Mouse (Mus musculus): ENCODE data around the gene Krtap4-13. TPM values are rescaled to one million over a fixed set of nuclear protein-coding genes. Genes with fewer than 3 reads are reported as not detected.
"Not testable (repeated sequence)": the region's sequence is repeated elsewhere in the genome, so short reads cannot be mapped to it uniquely, and the experiment has no call there.

Gene Krtap4-13
- polyA plus RNA-seq, 2 experiments = not detected

DNA sequence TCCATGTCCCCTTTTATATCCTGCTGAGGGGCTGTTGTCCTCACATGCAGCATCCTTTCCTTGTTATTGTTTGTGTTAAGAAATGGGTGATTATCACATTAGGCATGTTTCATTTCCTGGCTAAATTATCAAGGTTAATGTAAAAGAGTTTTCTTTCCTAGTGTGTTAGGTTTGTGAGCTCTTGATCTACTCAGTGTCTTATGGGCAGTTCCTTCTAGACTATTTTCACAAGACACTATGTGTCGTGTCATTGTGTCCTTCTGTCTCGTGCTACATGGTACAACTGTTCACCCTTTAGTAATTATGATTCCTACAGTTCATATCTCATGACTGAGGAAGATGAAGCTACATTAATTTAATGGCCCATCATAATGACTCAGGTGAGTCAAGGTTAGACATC, 16.3 kb downstream of the Krtap4-13 start, which contains the start of gene Gm11596:
Gene Gm11596 (minus strand): TSS at position 101 of the 400 bp plus-strand sequence.
- Histone ChIP-seq H3K27ac (no peak within 1 kb of the TSS), H3K9me3 (ENCODE audit: control insufficient read depth, low read length) (no peaks in the 10 kb centered on the region), H3K4me3 (ENCODE audit: insufficient read depth in 1 of 2, low read depth in 2 of 2, low read length in 2 of 2) (no peak within 1 kb of the TSS), H3K9ac (replicated peaks) (no peak within 1 kb of the TSS), H3K4me2 (ENCODE audit: low read depth) (no peak within 1 kb of the TSS), H3K4me1 (replicated peaks; ENCODE audit: control insufficient read depth in 2 of 2, insufficient read depth in 2 of 2, low read length in 1 of 2) (no peaks in the 10 kb centered on the region), H3K27me3 (ENCODE audit: control insufficient read depth, insufficient read depth, low read length) (no peaks in the 10 kb centered on the region), H3K36me3 (replicated peaks; ENCODE audit: control insufficient read depth, insufficient read depth, low read depth) (no peaks in the 10 kb centered on the region)
- 58% methylated on average over 2 of the region's 2 CpGs for WGBS (ENCODE audit: insufficient replicate concordance)
- ATAC-seq (ENCODE audit: insufficient read depth) (no peak), DNase-seq (ENCODE audit: low read depth in 3 of 3, low spot score in 3 of 3) (no peak)
- TF ChIP-seq EP300 (IDR thresholded peaks at IDR 0.05; ENCODE audit: low read depth) = no peak
- TF ChIP-seq CTCF (IDR thresholded peaks at IDR 0.05; ENCODE audit: low read depth) = no peak

DNA sequence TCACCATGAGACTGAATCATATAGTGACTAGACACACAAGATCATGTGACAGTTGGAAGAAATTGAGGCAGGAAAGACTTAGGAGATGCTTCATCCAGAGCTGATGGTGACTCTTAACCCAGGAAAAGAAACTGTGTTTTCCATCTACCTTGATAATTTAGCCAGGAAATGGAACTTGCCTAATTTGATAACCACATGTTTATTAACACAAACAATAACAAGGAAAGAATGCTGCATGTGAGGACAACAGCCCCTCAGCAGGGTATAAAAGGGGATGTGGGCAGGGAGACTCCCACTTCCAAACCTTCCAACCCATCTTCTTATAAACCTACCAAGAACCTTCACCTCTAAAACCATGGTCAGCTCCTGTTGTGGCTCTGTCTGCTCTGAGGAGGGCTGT, 24.8 kb downstream of the Krtap4-13 start, which contains the start of gene Krtap4-9:
Gene Krtap4-9 (plus strand): TSS at position 301 of the 400 bp plus-strand sequence.
- H3K4me1 ChIP-seq (replicated peaks; ENCODE audit: control insufficient read depth in 2 of 2, insufficient read depth in 2 of 2, low read length in 1 of 2); H3K4me2 ChIP-seq (ENCODE audit: low read depth); H3K9ac ChIP-seq (replicated peaks); ATAC-seq (ENCODE audit: insufficient read depth); H3K27ac ChIP-seq; DNase-seq (ENCODE audit: low read depth in 3 of 3, low spot score in 3 of 3); H3K9me3 ChIP-seq (ENCODE audit: control insufficient read depth, low read length); H3K4me3 ChIP-seq (ENCODE audit: insufficient read depth in 1 of 2, low read depth in 2 of 2, low read length in 2 of 2); H3K27me3 ChIP-seq (ENCODE audit: control insufficient read depth, insufficient read depth, low read length); H3K36me3 ChIP-seq (replicated peaks; ENCODE audit: control insufficient read depth, insufficient read depth, low read depth): not testable (repeated sequence)

DNA sequence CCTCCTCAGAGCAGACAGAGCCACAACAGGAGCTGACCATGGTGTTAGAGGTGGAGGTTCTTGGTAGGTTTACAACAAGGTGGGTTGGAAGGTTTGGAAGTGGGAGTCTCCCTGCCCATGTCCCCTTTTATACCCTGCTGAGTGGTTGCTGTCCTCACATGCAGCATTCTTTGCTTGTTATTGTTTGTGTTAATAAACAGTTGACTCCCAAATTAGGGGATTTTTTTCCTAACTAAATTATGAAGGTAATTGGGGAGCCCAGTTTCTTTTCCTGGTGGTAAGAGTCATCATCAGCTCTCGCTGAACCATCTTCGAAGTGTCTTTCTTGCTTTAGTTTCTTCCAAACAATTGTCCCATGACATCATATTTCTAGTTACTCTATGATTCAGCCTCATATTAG, 29.1 kb downstream of the Krtap4-13 start, which contains the start of gene Krtap4-8:
Gene Krtap4-8 (minus strand): TSS at position 101 of the 400 bp plus-strand sequence.
- 67% methylated on average over 2 of the region's 2 CpGs for WGBS (ENCODE audit: insufficient replicate concordance)
- Histone ChIP-seq H3K27ac (no peak within 1 kb of the TSS), H3K4me2 (ENCODE audit: low read depth) (no peak within 1 kb of the TSS), H3K27me3 (ENCODE audit: control insufficient read depth, insufficient read depth, low read length) (no peaks in the 10 kb centered on the region), H3K4me3 (ENCODE audit: insufficient read depth in 1 of 2, low read depth in 2 of 2, low read length in 2 of 2) (no peak within 1 kb of the TSS), H3K9me3 (ENCODE audit: control insufficient read depth, low read length) (no peaks in the 10 kb centered on the region), H3K36me3 (replicated peaks; ENCODE audit: control insufficient read depth, insufficient read depth, low read depth) (no peaks in the 10 kb centered on the region), H3K4me1 (replicated peaks; ENCODE audit: control insufficient read depth in 2 of 2, insufficient read depth in 2 of 2, low read length in 1 of 2) (no peaks in the 10 kb centered on the region), H3K9ac (replicated peaks) (no peak within 1 kb of the TSS)
- no peak for ATAC-seq (ENCODE audit: insufficient read depth)
- TF ChIP-seq EP300 (IDR thresholded peaks at IDR 0.05; ENCODE audit: low read depth) (no peak), CTCF (IDR thresholded peaks at IDR 0.05; ENCODE audit: low read depth) (no peak)
- no peak for DNase-seq (ENCODE audit: low read depth in 3 of 3, low spot score in 3 of 3)

DNA sequence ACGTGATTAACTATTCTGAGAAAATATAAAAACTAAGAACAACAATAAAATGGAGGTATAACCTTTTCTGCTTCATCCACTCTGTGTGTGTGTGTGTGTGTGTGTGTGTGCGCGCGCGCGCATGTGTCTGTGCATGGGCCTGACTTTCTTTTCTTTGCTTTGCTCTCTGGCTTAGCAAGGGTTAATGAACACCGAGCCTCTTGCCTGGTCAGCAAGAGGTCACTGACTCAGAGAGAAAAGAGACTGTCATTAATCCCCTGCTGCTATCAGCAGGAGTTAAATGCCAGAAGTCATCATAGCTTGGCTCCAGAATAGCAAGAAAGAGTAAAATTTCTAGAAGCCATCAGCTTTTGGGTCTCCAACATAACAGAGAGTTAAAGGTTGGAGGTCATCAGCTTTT, 31.3 kb downstream of the Krtap4-13 start:
- no peak for ATAC-seq (ENCODE audit: insufficient read depth)
- Histone ChIP-seq H3K36me3 (replicated peaks; ENCODE audit: control insufficient read depth, insufficient read depth, low read depth) (no peaks in the 10 kb centered on the region), H3K9me3 (ENCODE audit: control insufficient read depth, low read length) (no peaks in the 10 kb centered on the region), H3K4me1 (replicated peaks; ENCODE audit: control insufficient read depth in 2 of 2, insufficient read depth in 2 of 2, low read length in 1 of 2) (no peaks in the 10 kb centered on the region), H3K27me3 (ENCODE audit: control insufficient read depth, insufficient read depth, low read length) (no peaks in the 10 kb centered on the region), H3K4me2 (ENCODE audit: low read depth) (no peak overlapping the region), H3K9ac (replicated peaks) (no peak overlapping the region), H3K27ac (no peak overlapping the region), H3K4me3 (ENCODE audit: insufficient read depth in 1 of 2, low read depth in 2 of 2, low read length in 2 of 2) (no peak overlapping the region)
- TF ChIP-seq CTCF (IDR thresholded peaks at IDR 0.05; ENCODE audit: low read depth) (no peak), EP300 (IDR thresholded peaks at IDR 0.05; ENCODE audit: low read depth) (no peak)
- 68% methylated on average over 7 of the region's 7 CpGs for WGBS (ENCODE audit: insufficient replicate concordance)
- no peak for DNase-seq (ENCODE audit: low read depth in 3 of 3, low spot score in 3 of 3)

DNA sequence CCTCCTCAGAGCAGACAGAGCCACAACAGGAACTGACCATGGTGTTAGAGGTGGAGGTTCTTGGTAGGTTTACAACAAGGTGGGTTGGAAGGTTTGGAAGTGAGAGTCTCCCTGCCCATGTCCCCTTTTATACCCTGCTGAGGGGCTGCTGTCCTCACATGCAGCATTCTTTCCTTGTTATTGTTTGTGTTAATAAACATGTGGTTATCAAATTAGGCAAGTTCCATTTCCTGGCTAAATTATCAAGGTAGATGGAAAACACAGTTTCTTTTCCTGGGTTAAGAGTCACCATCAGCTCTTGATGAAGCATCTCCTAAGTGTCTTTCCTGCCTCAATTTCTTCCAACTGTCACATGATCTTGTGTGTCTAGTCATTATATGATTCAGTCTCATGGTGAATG, 36.9 kb downstream of the Krtap4-13 start, which contains the start of gene Gm11595:
Gene Gm11595 (minus strand): TSS at position 101 of the 400 bp plus-strand sequence.
- ATAC-seq (ENCODE audit: insufficient read depth); H3K4me1 ChIP-seq (replicated peaks; ENCODE audit: control insufficient read depth in 2 of 2, insufficient read depth in 2 of 2, low read length in 1 of 2); H3K9ac ChIP-seq (replicated peaks); H3K36me3 ChIP-seq (replicated peaks; ENCODE audit: control insufficient read depth, insufficient read depth, low read depth); H3K9me3 ChIP-seq (ENCODE audit: control insufficient read depth, low read length); H3K27me3 ChIP-seq (ENCODE audit: control insufficient read depth, insufficient read depth, low read length); H3K27ac ChIP-seq; H3K4me2 ChIP-seq (ENCODE audit: low read depth); H3K4me3 ChIP-seq (ENCODE audit: insufficient read depth in 1 of 2, low read depth in 2 of 2, low read length in 2 of 2); DNase-seq (ENCODE audit: low read depth in 3 of 3, low spot score in 3 of 3): not testable (repeated sequence)

Data from liver, embryonic 14.5 days (tissue).